Mouse (Mus musculus): Measurements from ENCODE around the gene Mup8. TPM values are rescaled to one million over a fixed set of nuclear protein-coding genes. Genes with fewer than 3 reads are reported as not detected.
"Not testable (repeated sequence)": the region's sequence is repeated elsewhere in the genome, so short reads cannot be mapped to it uniquely, and the experiment has no call there.

Mup8 gene
- not detected in 2 replicates for polyA plus RNA-seq (2012; rRNA removed)

GRCm38 (mm10) chr4:60222499-60222898, at the start of gene Mup8:
TSS of gene Mup8 (minus strand) at chr4:60222599.
- DNase-seq (ENCODE audit: low read depth) = not testable (repeated sequence)

GRCm38 (mm10) chr4:60265977-60266770, 43.8 kb upstream of the Mup8 start:
- DNase-seq (ENCODE audit: low read depth) = not testable (repeated sequence)

GRCm38 (mm10) chr4:60262706-60263105, 40.3 kb upstream of the Mup8 start:
- not testable (repeated sequence) for DNase-seq (ENCODE audit: low read depth)

Other genes with a start within 250 kb of the Mup8 start
- gene Mup7, start 152.1 kb downstream of the Mup8 start, polyA plus RNA-seq (2012; rRNA removed) = not detected in 2 replicates
- gene Mup2, start 68.3 kb downstream of the Mup8 start, polyA plus RNA-seq (2012; rRNA removed) = not detected in 2 replicates
- not detected in 2 replicates for gene Mup9, start 199.4 kb upstream of the Mup8 start, polyA plus RNA-seq (2012; rRNA removed)